Mouse (Mus musculus) megakaryocyte, embryonic 14.5 days (primary cell): ENCODE results near the gene Etv4.

ENCODE experiments used
- FLI1 ChIP-seq: IDR thresholded peaks from 2 replicates; pipeline ENCODE4 v1.6.1; 2012; ENCODE audit warnings: low read length, inconsistent platforms, mixed read lengths
- GATA1 ChIP-seq: IDR thresholded peaks from 3 replicates; pipeline ENCODE4 v1.6.1; 2012; ENCODE audit warnings: mixed read lengths, low read length, inconsistent platforms, borderline replicate concordance

DNA sequence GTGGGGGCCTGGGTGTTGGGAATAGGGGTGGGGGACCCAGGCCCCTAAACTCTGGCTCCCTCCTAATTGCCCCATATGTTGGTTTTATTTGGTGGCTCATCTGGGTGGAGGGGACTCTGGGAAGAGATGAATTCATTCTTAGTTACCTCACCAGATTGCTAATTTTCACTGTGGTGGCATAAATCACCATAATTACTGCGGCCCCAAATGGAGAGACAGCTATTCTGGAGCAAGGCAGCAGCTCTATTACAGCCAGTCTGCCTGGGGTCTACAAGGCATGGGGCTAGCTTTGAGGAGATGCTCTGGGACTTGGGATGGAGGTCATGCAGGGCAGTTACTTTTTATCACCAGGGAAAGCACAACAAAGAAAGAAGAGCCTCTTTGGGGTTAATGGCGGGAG lies 58.4 kb downstream of the Etv4 start:
- no peak for TF ChIP-seq GATA1
- no peak for TF ChIP-seq FLI1
